ENCODE assay signal across 8 mouse cellular contexts in genomic region chr7:116038024-116038423, GRCm38 (mm10). TPM values are rescaled to one million over a fixed set of nuclear protein-coding genes. Genes with fewer than 3 reads are reported as not detected.
DNase-seq lines count a peak whose midpoint lies in the region; ATAC-seq lines count a peak whose summit lies in the region.

No protein-coding gene starts in this region.

- DNase-seq in kidney, adult 9 months: no peak
- DNase-seq in spleen, postnatal 10 days (ENCODE audit: low spot score in 2 of 2): no peak
- DNase-seq in left cerebral cortex, adult 9 months (ENCODE audit: low spot score in 2 of 2): no peak

- ATAC-seq in kidney, embryonic 14.5 days (ENCODE audit: low FRiP score, low TSS enrichment): no peak
- no peak for ATAC-seq in forebrain, embryonic 13.5 days
- no peak for ATAC-seq in limb, embryonic 13.5 days (ENCODE audit: low FRiP score, low read depth)
- no peak for ATAC-seq in neural tube, embryonic 15.5 days (ENCODE audit: low FRiP score)
- ATAC-seq in cerebellum, adult (ENCODE audit: insufficient number of reproducible peaks, low FRiP score, low TSS enrichment): no peak

- H3K27ac ChIP-seq in kidney, embryonic 14.5 days (ENCODE audit: low read depth, low read length): no peak overlapping the region
- H3K27ac ChIP-seq in forebrain, embryonic 13.5 days: no peak overlapping the region
- peak overlapping the region; percentile 89 for H3K27ac ChIP-seq in limb, embryonic 13.5 days
- H3K27ac ChIP-seq in neural tube, embryonic 15.5 days (replicated peaks): no peak overlapping the region

- peaks cover 13% of the 10 kb centered on the region; the same call in 1 of the 2 replicates for H3K4me1 ChIP-seq in kidney, embryonic 14.5 days (ENCODE audit: control insufficient read depth, insufficient read depth, low read length)
- H3K4me1 ChIP-seq in forebrain, embryonic 13.5 days: peaks cover 78% of the 10 kb centered on the region
- peaks cover 39% of the 10 kb centered on the region for H3K4me1 ChIP-seq in limb, embryonic 13.5 days
- peaks cover 44% of the 10 kb centered on the region for H3K4me1 ChIP-seq in neural tube, embryonic 15.5 days

- H3K9ac ChIP-seq in kidney, embryonic 14.5 days (ENCODE audit: low read depth, low read length): no peak overlapping the region
- H3K9ac ChIP-seq in forebrain, embryonic 13.5 days: peak overlapping the region; percentile 70
- peak overlapping the region; percentile 88 for H3K9ac ChIP-seq in limb, embryonic 13.5 days
- no peak overlapping the region for H3K9ac ChIP-seq in neural tube, embryonic 15.5 days (replicated peaks)

- H3K9me3 ChIP-seq in kidney, embryonic 14.5 days (ENCODE audit: control insufficient read depth, low read length): no peaks in the 10 kb centered on the region
- no peaks in the 10 kb centered on the region for H3K9me3 ChIP-seq in forebrain, embryonic 13.5 days (replicated peaks)
- H3K9me3 ChIP-seq in limb, embryonic 13.5 days: no peaks in the 10 kb centered on the region
- no peaks in the 10 kb centered on the region for H3K9me3 ChIP-seq in neural tube, embryonic 15.5 days (replicated peaks)

- peaks cover 53% of the 10 kb centered on the region for H3K27me3 ChIP-seq in kidney, embryonic 14.5 days (ENCODE audit: control insufficient read depth, insufficient read depth, low read length)
- H3K27me3 ChIP-seq in forebrain, embryonic 13.5 days: peaks cover 32% of the 10 kb centered on the region
- peaks cover 53% of the 10 kb centered on the region for H3K27me3 ChIP-seq in limb, embryonic 13.5 days
- H3K27me3 ChIP-seq in neural tube, embryonic 15.5 days (replicated peaks): peaks cover 59% of the 10 kb centered on the region

- H3K4me2 ChIP-seq in kidney, embryonic 14.5 days (replicated peaks; ENCODE audit: low read depth, low read length): peak overlapping the region; percentile 89
- peak overlapping the region; percentile 99 for H3K4me2 ChIP-seq in forebrain, embryonic 13.5 days
- H3K4me2 ChIP-seq in limb, embryonic 13.5 days (replicated peaks): peak overlapping the region; percentile 99
- H3K4me2 ChIP-seq in neural tube, embryonic 15.5 days: peak overlapping the region; percentile 99

- H3K36me3 ChIP-seq in kidney, embryonic 14.5 days (ENCODE audit: control insufficient read depth, insufficient read depth, low read length): no peaks in the 10 kb centered on the region
- H3K36me3 ChIP-seq in forebrain, embryonic 13.5 days (ENCODE audit: poor library complexity, severe bottlenecking): no peaks in the 10 kb centered on the region
- H3K36me3 ChIP-seq in limb, embryonic 13.5 days: no peaks in the 10 kb centered on the region
- H3K36me3 ChIP-seq in neural tube, embryonic 15.5 days: no peaks in the 10 kb centered on the region

- no peak overlapping the region for H3K4me3 ChIP-seq in kidney, embryonic 14.5 days (ENCODE audit: low read length)
- H3K4me3 ChIP-seq in forebrain, embryonic 13.5 days: peak overlapping the region; percentile 75
- peak overlapping the region; percentile 65 for H3K4me3 ChIP-seq in limb, embryonic 13.5 days
- peak overlapping the region; percentile 52 for H3K4me3 ChIP-seq in neural tube, embryonic 15.5 days (replicated peaks)

- under 1% methylated on average over 13 of the region's 13 CpGs for WGBS in kidney, embryonic 14.5 days
- 3% methylated on average over 13 of the region's 13 CpGs for WGBS in forebrain, embryonic 13.5 days
- 2% methylated on average over 13 of the region's 13 CpGs for WGBS in limb, embryonic 13.5 days
- 2% methylated on average over 13 of the region's 13 CpGs for WGBS in neural tube, embryonic 15.5 days

RNA-seq across cellular contexts. Expression of gene Sox6, which starts 0.6 kb away (rescaled TPM):
- 15.1 and 24.7 TPM in 2 replicates for polyA plus RNA-seq in kidney, embryonic 14.5 days (2014; fragmentation: Nextera tagmentation; extraction: Ambion mirVana)
- polyA plus RNA-seq in forebrain, embryonic 13.5 days (2015; fragmentation: Nextera tagmentation; extraction: Ambion mirVana): 143 and 149 TPM in 2 replicates
- polyA plus RNA-seq in limb, embryonic 13.5 days (2015; fragmentation: Nextera tagmentation; extraction: Ambion mirVana): 105 and 124 TPM in 2 replicates
- polyA plus RNA-seq in neural tube, embryonic 15.5 days (2015; fragmentation: Nextera tagmentation; extraction: Ambion mirVana): 25.5 and 38.0 TPM in 2 replicates

RNA-seq across cellular contexts. Expression of gene 1110004F10Rik, which starts 1.2 kb away (rescaled TPM):
- polyA plus RNA-seq in kidney, embryonic 14.5 days (2014; fragmentation: Nextera tagmentation; extraction: Ambion mirVana): 300 and 310 TPM in 2 replicates
- 372 and 377 TPM in 2 replicates for polyA plus RNA-seq in forebrain, embryonic 13.5 days (2015; fragmentation: Nextera tagmentation; extraction: Ambion mirVana)
- 319 and 338 TPM in 2 replicates for polyA plus RNA-seq in limb, embryonic 13.5 days (2015; fragmentation: Nextera tagmentation; extraction: Ambion mirVana)
- 287 and 295 TPM in 2 replicates for polyA plus RNA-seq in neural tube, embryonic 15.5 days (2015; fragmentation: Nextera tagmentation; extraction: Ambion mirVana)

RNA-seq across cellular contexts. Expression of gene Gm4353, which starts 46.4 kb away (rescaled TPM):
- 0.50 and 1.3 TPM in 2 replicates for polyA plus RNA-seq in kidney, embryonic 14.5 days (2014; fragmentation: Nextera tagmentation; extraction: Ambion mirVana)
- 0.57 and 1.6 TPM in 2 replicates for polyA plus RNA-seq in forebrain, embryonic 13.5 days (2015; fragmentation: Nextera tagmentation; extraction: Ambion mirVana)
- polyA plus RNA-seq in limb, embryonic 13.5 days (2015; fragmentation: Nextera tagmentation; extraction: Ambion mirVana): 1.6 and 1.7 TPM in 2 replicates
- polyA plus RNA-seq in neural tube, embryonic 15.5 days (2015; fragmentation: Nextera tagmentation; extraction: Ambion mirVana): 0.89 and 1.7 TPM in 2 replicates

Comparison
In these comparisons a context has a peak if more than half of its experiments do, and no peak if none do; other contexts are left out.
1. H3K9ac ChIP-seq: peak in forebrain, embryonic 13.5 days (single experiment) and limb, embryonic 13.5 days (single experiment); none in kidney, embryonic 14.5 days (single experiment) and neural tube, embryonic 15.5 days (single experiment).
2. Peak in every context shown above with its lines, with median percentiles within 50 percentile points of each other: H3K4me2 ChIP-seq.